Mouse (Mus musculus): ENCODE measurements around the gene Whamm.

The Whamm gene

DNA sequence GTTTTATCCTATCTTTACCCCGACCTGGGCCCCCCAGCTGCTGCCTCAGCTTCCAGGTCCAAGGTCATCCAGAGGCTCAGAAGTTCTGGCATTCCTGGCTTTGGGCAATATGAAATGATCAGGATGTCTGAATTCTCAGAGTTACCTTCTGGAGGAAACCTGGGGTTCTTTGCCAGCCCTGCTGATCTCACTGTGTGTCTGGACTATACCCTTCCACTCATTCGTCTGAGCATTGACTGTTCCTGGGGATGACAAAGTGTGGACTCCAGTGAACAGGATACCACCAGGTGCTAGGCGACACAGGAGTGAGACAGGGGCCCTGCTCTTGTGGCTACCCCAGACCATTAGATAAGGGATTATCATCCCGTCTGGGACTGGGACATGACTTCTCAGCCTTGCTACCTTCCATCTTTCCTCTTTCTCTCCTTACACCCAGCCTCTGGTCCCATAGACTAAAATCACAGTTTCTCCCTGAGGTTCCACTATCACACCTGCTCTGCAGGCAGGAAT lies 7.5 kb upstream of the Whamm start:
- no peak for DNase-seq (ENCODE audit: low spot score)

DNA sequence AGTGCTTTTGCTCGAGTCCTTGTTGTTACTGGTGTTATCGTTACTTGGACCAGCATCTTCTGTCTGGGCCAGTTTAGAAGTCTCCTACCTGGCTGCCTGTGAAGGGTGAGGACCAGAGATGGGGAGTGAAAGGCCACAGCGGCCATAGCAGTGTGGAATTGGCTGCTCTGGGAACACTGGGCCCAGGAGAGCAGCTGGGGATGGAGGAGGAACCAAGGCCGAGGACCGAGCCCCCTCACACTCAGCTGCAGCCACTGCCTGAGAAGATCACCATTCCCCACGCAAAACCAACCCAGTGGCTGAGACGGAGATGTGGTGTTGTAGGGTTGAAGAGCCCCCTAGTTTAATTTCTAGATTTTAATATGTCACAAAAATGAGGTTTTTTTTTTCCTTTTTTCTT lies 6.3 kb upstream of the Whamm start:
- DNase-seq (ENCODE audit: low spot score): no peak

DNA sequence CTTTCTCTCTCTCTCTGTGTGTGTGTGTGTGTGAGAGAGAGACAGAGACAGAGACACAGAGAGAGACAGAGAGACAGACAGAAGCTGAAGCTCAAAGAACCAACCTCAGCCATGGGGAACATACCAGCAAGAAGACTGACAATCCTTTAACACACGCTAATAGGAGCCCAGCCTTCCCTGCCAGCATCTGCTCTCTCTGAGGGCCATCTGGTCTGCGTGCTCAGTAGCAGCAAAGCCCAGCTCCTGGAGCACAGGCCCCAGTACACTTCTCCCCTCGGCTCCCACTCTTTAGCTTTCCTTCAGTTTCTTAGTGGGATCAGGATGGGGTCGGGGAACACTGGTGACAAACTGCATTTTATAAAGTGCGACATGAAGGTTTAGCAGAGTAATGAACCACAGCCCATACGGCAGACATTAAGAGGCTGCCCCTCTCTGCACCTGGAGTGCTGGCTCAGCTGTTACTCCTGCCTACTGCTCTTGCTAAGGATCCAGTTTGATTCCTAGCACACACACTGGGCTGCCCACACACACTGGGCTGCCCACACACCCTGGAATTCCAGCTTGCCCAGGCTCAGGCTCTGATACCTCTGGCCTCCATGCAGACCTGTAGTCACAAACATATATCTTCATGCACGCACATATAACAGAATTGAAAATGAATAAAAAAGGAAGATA lies 5.5 kb upstream of the Whamm start:
- DNase-seq (ENCODE audit: low spot score): no peak

DNA sequence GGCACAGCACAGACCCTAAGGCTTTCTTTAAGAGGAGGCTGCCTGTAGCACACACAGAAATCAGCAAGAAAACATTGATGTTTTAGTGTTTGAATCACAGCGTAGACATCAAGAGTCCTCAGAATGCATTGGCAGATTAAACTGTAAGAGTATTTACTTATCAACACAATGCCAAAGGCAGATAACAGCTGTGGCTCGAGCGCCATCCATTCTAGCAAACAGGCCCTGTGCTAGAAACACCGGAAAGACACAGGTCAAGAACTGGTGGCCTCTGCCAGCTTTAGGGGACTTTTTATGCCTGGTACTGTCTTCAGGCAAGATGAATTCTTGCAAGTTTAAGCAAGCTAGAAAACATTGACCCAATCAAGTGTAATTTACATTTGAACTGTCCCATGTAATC lies 4.7 kb upstream of the Whamm start:
- no peak for DNase-seq (ENCODE audit: low spot score)

DNA sequence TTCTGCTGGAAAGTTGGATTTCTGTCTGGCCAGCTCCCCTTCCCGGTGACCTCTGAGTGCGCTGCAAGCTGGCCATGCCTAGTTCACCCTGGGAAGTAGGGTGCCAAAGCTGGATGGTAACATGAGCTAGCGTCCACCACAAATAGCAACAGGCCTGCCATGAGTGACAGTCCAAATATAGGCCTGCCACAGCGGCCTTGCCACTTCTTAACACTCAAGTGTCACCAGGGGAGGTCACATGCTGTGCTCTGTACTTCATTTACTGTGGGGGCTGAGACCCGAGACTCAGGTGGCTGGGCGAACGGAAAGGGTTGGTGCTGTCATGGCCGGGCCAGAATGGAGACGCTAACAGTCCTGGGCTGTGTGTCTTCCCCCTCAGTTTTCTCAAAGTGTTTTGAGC lies 4.2 kb upstream of the Whamm start, which contains the start of gene Fsd2:
Gene Fsd2 (minus strand): TSS at position 53 of the 400 bp plus-strand sequence.
- DNase-seq (ENCODE audit: low spot score): no peak

DNA sequence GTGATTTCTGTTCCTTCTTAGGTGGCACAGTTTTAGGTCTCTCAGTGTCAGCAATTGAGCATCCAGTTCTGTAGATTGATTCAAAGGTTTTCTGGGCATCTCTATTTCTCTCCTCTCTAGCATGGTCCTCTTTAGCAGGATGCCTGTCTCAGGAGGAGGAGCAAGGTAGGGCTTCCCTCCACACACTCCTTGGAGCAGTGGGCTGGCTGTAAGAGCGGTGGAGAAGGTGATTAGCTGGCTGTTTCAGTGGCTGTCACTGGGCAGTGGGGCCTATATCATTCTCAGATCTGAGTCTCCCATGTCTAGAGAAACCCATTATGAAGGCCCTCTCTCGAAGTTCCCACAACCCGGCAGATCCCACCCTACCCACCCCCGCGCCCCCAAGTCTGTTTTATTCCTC lies 3.7 kb upstream of the Whamm start:
- DNase-seq (ENCODE audit: low spot score): no peak

DNA sequence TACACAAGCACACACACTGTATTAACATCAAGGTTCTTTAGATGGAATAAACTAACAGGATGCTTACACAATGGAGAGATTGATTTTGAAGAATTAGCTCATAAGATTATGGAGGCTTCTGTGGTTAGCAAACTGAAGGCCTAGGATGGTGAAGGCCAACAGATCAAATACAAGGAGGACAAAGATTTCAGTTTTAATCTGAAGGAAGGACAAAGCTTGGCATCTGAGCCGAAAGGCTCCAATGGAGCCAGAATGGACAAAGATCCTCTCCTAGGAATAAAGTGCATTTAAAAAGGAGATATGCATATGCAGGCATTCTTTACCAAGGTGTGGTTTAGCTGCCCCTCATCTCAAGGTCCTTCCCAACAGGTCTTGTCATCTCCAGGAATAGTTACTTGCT lies 1.2 kb upstream of the Whamm start:
- DNase-seq (ENCODE audit: low spot score): no peak

DNA sequence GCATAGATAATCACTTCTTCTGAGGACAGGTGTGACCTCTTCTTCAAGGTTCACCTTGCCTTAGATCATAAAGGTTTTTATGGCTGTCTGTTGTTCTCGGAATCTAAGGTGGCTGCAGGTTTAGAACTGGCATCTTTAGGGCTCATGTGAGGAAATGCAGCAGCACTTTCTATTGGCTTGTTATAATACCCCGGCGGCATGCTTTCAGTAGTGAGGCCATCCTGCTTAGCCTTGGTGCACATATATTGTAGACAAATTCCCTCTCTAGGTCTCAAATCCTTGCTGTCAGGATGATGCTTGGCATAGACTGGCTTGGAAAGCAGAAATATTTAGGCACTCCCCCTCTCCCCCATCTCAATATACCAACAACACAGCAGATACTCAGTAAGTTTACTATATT lies 795 bp upstream of the Whamm start:
- DNase-seq (ENCODE audit: low spot score): no peak

DNA sequence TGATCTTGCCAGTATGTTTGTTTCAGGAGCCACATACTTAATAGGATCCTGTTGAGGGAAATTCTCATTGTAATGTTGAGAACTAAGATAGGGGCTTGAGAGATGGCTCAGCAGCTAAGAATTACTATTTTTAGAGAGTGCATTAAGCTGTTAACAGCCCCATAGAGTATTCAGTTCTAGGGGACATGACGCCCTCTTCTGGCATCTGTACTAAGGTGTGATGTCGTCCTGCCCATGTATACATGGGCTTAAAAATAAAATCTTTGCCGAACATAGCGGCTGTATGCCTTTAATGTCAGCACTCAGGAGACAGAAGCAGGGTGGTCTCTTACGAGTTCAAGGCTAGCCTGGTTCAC lies 336 bp upstream of the Whamm start:
- DNase-seq (ENCODE audit: low spot score): no peak

DNA sequence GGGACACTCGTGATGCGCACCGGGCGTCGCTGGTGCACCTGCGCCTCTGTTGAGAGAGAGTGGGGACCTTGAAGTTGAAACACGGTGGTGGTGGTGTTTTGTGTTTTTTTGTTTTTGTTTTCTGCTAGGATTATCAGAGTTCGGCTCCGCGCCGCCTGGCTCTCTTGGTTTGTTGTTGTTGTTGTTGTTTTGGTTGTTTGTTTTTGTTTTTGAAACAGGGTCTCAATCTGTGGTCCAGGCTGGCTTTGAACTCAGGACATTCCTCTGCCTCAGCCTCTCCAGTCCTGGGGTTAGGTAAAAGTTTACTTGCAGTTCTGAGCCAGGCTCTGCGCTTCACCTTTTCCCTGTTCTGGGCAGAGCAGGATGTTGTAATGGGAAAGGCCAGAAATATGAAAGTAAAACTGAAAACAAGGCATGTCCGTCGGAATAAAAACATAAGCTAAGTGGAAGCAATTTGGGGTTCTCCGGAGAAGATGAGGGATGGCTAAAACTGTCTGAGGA lies 925 bp downstream of the Whamm start:
- no peak for DNase-seq (ENCODE audit: low spot score)

DNA sequence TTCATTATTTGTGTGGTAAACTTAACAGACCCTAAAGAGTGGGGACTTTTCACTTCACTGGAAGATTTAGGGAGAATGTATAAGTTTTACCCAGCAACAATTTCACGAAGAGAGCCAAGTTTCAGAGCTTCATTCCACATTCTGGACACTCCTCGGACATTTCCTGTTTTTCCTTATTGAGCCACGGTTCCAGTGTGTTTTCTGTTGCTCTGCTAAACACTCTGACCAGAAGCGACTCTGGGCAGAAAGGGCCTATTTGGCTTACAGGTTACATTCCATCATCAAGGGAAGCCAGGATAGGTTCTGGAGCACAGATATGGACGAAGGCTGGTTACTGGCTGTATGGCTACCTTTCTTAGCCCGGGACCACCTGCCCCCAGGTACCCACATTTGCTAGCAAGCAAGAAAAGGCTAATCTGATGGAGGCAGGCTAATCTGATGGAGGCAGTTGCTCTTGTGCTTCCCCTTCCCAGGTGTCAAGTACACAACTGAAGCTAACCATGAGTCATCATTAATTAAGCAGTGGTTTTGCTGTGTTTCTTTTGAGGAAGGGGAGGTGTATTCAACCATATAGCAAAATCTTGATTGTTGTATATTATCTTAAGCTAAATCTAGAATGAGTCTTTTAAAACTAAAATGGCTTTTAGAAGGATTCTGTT lies 1.7 kb downstream of the Whamm start:
- no peak for DNase-seq (ENCODE audit: low spot score)

DNA sequence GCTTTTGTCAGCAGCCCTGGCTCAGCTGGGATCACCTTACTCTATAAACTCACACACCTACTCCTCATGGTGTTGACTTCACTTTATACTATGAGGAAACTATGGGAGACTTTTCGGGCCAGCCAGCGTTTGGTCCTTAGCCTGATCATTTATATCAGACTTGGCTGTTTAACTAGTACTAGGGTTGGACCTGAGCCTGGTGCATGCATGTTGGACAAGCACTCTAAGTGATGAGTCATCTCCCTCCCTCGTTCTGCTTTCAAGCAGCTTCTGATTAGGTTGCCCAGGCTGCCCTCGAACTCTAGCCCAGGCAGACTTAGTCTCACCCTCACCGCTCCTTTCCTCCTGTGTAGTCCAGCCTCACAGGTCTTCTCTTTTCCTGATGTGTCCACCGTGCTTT lies 2.3 kb downstream of the Whamm start:
- DNase-seq (ENCODE audit: low spot score): no peak

DNA sequence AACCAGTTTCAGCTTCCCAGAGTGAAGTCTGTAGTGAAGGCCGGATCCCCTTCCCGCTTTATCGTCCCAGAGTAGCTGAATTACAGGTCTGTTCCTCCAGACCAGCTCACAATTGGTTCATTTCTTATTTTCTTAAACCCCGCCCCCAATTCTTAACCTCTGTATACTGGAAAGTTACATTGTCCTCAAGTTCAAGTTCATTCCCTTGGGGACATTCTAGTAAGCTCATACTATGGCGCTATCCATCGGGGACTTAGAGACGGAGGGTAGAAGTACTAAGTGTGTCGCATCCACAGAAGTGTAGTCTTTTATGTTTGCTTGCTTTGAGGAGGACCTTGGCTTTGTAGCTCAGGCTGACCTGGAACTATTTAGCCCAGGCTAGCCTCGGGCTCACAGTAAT lies 2.8 kb downstream of the Whamm start:
- no peak for DNase-seq (ENCODE audit: low spot score)

DNA sequence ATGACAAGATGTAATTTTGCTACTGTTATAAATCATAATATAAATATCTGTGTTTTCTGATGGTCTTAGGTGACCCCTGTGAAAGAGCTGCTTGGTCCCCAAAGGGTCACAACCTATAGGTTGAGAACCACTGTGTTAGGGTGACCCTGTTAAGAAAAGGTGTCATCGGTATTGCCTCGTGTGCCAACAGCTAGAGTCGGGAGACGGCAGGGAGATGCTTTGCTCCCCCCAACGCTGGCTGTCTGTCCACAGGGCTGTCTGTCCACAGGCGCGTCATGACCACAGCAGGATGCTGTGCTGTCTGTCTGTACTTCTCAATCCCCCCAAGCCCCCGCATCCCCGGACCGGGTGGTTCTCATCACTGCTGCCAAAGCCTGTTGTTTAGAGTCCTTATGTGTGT lies 4.5 kb downstream of the Whamm start:
- DNase-seq (ENCODE audit: low spot score): no peak

DNA sequence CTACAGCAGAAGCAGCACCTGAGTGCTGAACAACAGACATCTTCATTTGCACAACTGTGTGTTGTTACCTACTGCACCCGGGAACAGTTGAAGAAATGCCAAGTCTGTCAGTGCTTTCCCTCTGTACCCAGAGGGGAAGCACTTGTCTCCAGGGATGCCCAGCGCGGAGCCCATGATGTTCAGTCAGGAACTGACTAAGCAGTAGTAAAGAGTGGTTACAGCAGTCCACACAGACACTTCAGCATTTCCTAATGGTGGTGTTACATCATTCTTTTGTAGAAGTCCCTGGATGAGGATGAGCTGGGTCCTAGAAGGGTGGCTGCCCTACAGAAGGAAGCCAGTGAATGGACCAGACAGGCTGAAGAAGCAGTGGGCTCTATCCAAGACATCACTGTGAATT lies 6.8 kb downstream of the Whamm start:
- DNase-seq (ENCODE audit: low spot score): no peak

DNA sequence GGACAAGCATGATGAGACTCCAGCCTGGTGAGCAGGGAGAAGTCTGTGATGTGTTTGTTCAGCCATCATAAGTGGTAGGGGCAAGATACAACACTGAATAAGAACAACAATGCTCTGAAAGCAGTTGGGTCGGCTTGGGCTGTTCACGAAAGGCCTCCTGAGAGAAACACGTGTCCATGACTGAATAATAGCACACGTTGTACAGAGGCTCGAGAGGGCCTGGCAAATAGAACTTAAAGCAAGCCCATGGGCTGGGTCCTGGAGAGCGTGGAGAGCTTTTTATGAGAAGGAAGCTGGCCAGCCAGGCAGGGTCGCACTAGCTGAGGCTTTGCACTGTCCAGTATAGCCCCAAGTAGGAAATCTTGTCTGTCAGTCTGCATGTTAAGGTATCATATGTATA lies 7.3 kb downstream of the Whamm start:
- DNase-seq (ENCODE audit: low spot score): no peak

DNA sequence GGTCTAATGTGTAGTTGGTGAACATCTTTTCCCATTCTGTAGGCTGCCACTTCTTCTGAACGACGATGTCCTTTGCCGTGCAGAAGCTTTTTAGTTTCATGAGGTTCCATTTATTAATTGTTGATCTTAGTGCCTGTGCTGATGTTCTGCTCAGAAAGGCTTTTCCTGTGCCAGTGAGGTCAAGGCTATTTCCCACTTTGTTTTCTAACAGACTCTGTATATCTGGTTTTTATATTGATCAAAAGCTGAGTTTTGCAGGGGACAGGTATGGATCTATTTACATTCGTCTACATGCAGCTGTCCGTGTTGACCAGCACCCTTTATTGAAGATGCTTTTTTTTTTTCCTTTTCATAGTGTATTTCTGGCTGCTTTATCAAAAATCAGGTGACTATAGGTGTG lies 8.2 kb downstream of the Whamm start:
- no peak for DNase-seq (ENCODE audit: low spot score)

DNA sequence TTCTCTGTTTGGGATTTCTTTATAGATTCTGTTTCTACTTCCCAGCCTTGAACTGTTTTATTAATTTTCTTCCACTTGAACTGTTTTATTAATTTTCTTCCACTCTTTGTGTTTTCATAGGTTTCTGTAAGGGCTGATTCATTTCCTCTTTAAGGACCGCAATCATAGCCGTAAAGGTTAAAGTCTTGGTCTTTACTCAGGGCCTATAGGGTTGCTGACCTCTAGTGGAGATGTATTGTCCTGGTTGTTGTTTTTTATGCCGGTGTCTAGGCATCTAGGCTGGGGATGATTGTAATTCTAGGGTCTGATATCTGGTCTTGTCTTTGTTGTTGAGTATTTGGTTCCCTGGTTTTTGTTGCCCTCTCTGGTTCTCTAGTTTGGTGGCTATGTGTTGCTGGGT lies 12.4 kb downstream of the Whamm start:
- no peak for DNase-seq (ENCODE audit: low spot score)

DNA sequence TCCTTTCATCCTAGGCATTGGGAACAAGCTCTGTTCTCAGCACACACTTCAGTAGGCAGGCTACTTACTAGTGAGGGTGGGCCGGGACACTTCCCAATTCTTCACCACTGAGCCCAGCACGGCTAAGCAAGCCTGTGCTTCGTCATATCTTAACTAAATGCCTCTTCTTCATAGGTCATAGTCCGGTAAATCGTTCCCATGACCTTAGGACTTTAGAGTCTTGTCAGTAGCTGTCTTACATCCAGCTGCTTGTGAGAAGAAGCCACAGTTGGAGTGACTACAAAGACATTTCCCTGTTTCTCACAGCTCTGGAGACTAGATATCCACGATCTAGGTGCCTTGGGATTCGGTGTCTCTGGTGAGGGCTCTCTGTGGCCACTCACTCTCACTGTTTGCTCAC lies 14.3 kb downstream of the Whamm start:
- DNase-seq (ENCODE audit: low spot score): peak; percentile 48

DNA sequence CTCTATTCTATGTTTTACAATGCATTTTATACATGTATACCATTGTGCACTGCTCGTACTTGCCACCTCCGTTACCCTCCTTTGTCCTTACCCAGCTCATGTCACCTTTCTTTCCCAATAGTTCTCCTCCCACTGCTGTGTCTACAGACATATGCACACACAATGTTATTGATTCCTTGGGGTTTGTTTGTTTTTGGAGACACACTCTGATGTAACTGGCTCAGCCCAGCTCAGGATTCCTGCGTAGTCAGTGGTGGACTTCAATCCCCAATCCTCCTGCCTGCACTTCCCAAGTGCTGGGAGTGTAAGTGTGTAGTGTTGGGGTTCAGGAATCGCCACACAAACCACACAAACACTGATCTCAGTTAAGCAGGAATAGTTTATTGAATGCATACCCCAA lies 16.2 kb downstream of the Whamm start:
- peak; percentile 66 for DNase-seq (ENCODE audit: low spot score)

DNA sequence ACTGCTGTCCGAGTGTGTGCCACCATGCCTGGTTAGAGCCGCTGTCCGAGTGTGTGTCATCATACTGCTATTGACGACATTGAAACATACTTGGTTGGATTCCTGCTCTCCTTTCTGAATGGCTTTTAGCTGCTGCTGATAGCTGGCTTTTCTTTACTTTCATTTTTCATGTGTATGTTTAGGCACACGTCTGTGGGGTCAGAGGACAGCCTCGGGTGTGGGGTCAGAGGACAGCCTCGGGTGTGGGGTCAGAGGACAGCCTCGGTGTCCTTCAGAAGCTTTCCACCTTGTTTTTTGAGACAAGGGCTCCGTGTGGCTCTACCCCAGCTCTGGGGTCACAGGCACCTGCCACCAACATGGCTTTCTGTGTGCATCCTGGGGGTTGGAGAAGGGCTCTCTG lies 21.6 kb downstream of the Whamm start:
- DNase-seq (ENCODE audit: low spot score): no peak

DNA sequence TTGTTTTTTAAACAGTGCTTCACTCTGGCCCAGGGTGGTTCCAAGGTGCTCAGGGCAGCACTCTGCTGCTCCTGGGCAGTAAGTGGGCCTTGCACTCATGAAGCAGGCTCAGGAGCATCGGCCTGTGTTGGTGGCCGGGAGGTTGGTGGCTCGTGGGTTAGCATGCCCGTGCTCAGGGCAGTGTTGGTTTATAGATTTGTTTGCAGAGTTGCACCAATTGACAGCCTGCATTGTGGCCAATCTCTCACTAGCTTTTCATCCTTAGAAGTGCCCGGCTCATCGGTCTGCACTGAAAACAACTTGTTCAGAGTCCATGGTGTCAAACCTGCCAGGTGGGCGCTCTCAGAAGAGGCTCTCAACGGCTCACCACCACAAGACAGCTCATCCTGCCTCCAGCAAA lies 22.3 kb downstream of the Whamm start:
- no peak for DNase-seq (ENCODE audit: low spot score)

DNA sequence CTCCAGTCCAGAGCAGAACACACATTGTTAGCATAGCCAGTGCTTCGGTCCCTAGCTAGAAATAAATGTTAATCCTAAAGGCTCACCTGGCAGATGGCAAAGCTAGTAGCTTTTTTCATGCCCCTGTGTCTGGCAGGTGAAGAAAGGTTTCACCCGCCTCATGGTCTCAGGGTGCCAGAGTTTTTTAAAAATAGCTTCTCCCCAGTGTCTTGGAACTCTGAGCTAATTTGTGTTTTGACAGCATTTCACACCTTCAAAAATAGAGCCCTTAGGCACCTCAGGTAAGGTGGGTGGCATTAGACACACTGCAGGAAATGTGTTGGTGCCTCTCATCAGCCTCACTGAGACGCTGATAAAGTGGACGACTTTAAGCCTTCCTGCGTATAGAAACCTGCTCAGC lies 24.0 kb downstream of the Whamm start:
- no peak for DNase-seq (ENCODE audit: low spot score)

DNA sequence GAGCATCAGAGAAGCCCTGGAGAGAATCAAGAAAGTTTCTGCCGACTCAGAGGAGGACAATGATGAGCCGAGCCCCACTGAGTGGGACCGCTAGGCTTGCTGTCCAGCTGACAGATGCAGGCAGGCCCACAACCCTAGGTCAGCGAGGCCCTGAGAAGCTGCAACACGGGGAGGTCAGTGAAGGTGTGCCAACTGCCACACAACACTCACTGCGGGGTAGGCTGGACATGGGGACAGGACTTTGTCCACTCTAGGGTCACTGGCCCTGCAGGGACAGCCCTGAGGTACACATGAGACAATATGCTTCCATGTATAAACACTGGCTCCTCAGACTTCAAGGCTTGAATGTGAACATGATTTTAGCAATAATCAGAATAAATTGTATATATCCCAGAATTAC lies 25.0 kb downstream of the Whamm start:
- no peak for DNase-seq (ENCODE audit: low spot score)
